Mouse (Mus musculus) layer of hippocampus, adult 18-20 months (tissue): ENCODE data around the gene 9430038I01Rik. TPM values are rescaled to one million over a fixed set of nuclear protein-coding genes. Genes with fewer than 3 reads are reported as not detected.
"Not testable (repeated sequence)": the region's sequence is repeated elsewhere in the genome, so short reads cannot be mapped to it uniquely, and the experiment has no call there.

ENCODE experiments used
- DNase-seq, 2 experiments: peaks; one replicate each; pipeline ENCODE4 v3.0.0; 2022; ENCODE audit warnings: low spot score in 2 of 2
- long read RNA-seq: library from polyadenylated mRNA; stranded (forward); transcript quantifications from one replicate; pipeline ENCODE4 v2.0.0, GENCODE M21; 2021
- total RNA-seq, 2 experiments: library from RNA; stranded (reverse); gene quantifications; 2 replicates each; pipeline ENCODE4 v1.2.3; 2021

Gene 9430038I01Rik
- 1 to 10 TPM; 2.9 to 3.4 TPM for total RNA-seq
- long read RNA-seq, partial matches to known transcripts = 0 of 6 reads
- long read RNA-seq, other reads (novel, unspliced or antisense) = 2 of 6 reads

GRCm38 (mm10) chr7:137410337-137411197, at the start of gene 9430038I01Rik:
TSS of gene 9430038I01Rik (minus strand) at chr7:137410762.
- peak; percentile 94 to 97 for DNase-seq

GRCm38 (mm10) chr7:137445321-137445720, 34.8 kb upstream of the 9430038I01Rik start:
- no peak for DNase-seq

GRCm38 (mm10) chr7:137442951-137443350, 32.4 kb upstream of the 9430038I01Rik start:
- DNase-seq = no peak

GRCm38 (mm10) chr7:137438962-137439361, 28.4 kb upstream of the 9430038I01Rik start:
- DNase-seq = not testable (repeated sequence)

- peak; percentile 69 to 86 for DNase-seq
These were observed 27.6 kb upstream of the 9430038I01Rik start for GRCm38 (mm10) chr7:137438179-137438550.

- DNase-seq = peak; percentile 93 to 97
These were observed 27.0 kb upstream of the 9430038I01Rik start, which contains the start of gene Glrx3 for GRCm38 (mm10) chr7:137437440-137438178. TSS of gene Glrx3 (plus strand) at chr7:137437614.

GRCm38 (mm10) chr7:137436901-137437300, 26.3 kb upstream of the 9430038I01Rik start:
- DNase-seq = no peak

GRCm38 (mm10) chr7:137431769-137432603, 21.4 kb upstream of the 9430038I01Rik start:
- DNase-seq = no peak

GRCm38 (mm10) chr7:137426693-137427092, 16.1 kb upstream of the 9430038I01Rik start:
- DNase-seq = no peak

GRCm38 (mm10) chr7:137421236-137421635, 10.7 kb upstream of the 9430038I01Rik start:
- DNase-seq = no peak

GRCm38 (mm10) chr7:137420550-137420949, 10.0 kb upstream of the 9430038I01Rik start:
- DNase-seq = no peak

- DNase-seq = no peak
These were observed 4.1 kb upstream of the 9430038I01Rik start for GRCm38 (mm10) chr7:137414710-137415109.

- no peak for DNase-seq
These were observed 3.0 kb downstream of the 9430038I01Rik start for GRCm38 (mm10) chr7:137407428-137408058.

- DNase-seq = no peak
These were observed 6.4 kb downstream of the 9430038I01Rik start for GRCm38 (mm10) chr7:137404146-137404545.

- DNase-seq = no peak
These were observed 11.6 kb downstream of the 9430038I01Rik start for GRCm38 (mm10) chr7:137398973-137399372.

GRCm38 (mm10) chr7:137397361-137397910, 13.1 kb downstream of the 9430038I01Rik start:
- DNase-seq = no peak

GRCm38 (mm10) chr7:137395421-137395820, 15.1 kb downstream of the 9430038I01Rik start:
- DNase-seq = no peak

GRCm38 (mm10) chr7:137387863-137388262, 22.7 kb downstream of the 9430038I01Rik start:
- DNase-seq = no peak

- no peak for DNase-seq
These were observed 35.6 kb downstream of the 9430038I01Rik start for GRCm38 (mm10) chr7:137374996-137375395.

- DNase-seq = no peak
These were observed 38.8 kb downstream of the 9430038I01Rik start for GRCm38 (mm10) chr7:137371770-137372169.
